Mouse (Mus musculus) heart, adult 2 months (tissue): ENCODE data around the gene Sh3bp4.

ENCODE experiments used
- CTCF ChIP-seq: fragments of 200-600 bp; IDR thresholded peaks from 2 replicates; pipeline ENCODE4 v1.8.1; 2022; ENCODE audit warnings: antibody characterized with exemption, mild to moderate bottlenecking, moderate library complexity
- EP300 ChIP-seq: fragments of 200-500 bp; IDR thresholded peaks from 2 replicates; pipeline ENCODE4 v1.6.1; 2011; ENCODE audit warnings: low read depth, low read length, control low read depth; ENCODE audit not compliant: insufficient read depth

- TF ChIP-seq CTCF: peak; percentile 60
- TF ChIP-seq EP300: no peak
Observed at GRCm38 (mm10) chr1:89127163-89127562, 56.9 kb downstream of the Sh3bp4 start.
